Mouse (Mus musculus) kidney, adult 18-20 months (tissue): Measurements from ENCODE around the gene Txnrd2.
A peak's percentile ranks its signal among the peaks of the same experiment; 100 is the strongest.

Experiments
- DNase-seq: peaks from one replicate; pipeline ENCODE4 v3.0.0; 2021

Gene Txnrd2

GRCm38 (mm10) chr16:18418756-18419602, 7.2 kb upstream of the Txnrd2 start:
- DNase-seq, result no peak

- DNase-seq, result no peak
These were observed 6.6 kb upstream of the Txnrd2 start for GRCm38 (mm10) chr16:18419603-18420026.

- DNase-seq, result no peak
These were observed 5.6 kb upstream of the Txnrd2 start for GRCm38 (mm10) chr16:18420571-18420970.

GRCm38 (mm10) chr16:18423203-18423914, 2.8 kb upstream of the Txnrd2 start:
- DNase-seq, result no peak

GRCm38 (mm10) chr16:18423915-18424265, 2.3 kb upstream of the Txnrd2 start:
- DNase-seq, result no peak

- DNase-seq, result no peak
These were observed 1.7 kb upstream of the Txnrd2 start for GRCm38 (mm10) chr16:18424364-18425045.

GRCm38 (mm10) chr16:18425475-18426214, 539 bp upstream of the Txnrd2 start:
- DNase-seq, result no peak

GRCm38 (mm10) chr16:18426802-18427280, 657 bp downstream of the Txnrd2 start, which contains the start of gene Comt:
Comt (minus strand) TSS chr16:18426852.
- no peak for DNase-seq

- no peak for DNase-seq
These were observed 1.9 kb downstream of the Txnrd2 start for GRCm38 (mm10) chr16:18428011-18428515.

- DNase-seq, result no peak
These were observed 2.4 kb downstream of the Txnrd2 start for GRCm38 (mm10) chr16:18428516-18429042.

- DNase-seq, result no peak
These were observed 3.5 kb downstream of the Txnrd2 start for GRCm38 (mm10) chr16:18429641-18430040.

GRCm38 (mm10) chr16:18430641-18431212, 4.5 kb downstream of the Txnrd2 start:
- DNase-seq, result no peak

- no peak for DNase-seq
These were observed 7.2 kb downstream of the Txnrd2 start for GRCm38 (mm10) chr16:18433341-18433920.

GRCm38 (mm10) chr16:18436128-18436527, 9.9 kb downstream of the Txnrd2 start:
- no peak for DNase-seq

- peak; percentile 96 for DNase-seq
These were observed 17.2 kb downstream of the Txnrd2 start for GRCm38 (mm10) chr16:18443385-18443841.

- DNase-seq, result no peak
These were observed 21.1 kb downstream of the Txnrd2 start for GRCm38 (mm10) chr16:18447243-18447642.

- no peak for DNase-seq
These were observed 21.9 kb downstream of the Txnrd2 start for GRCm38 (mm10) chr16:18448104-18448503.

- DNase-seq, result no peak
These were observed 22.8 kb downstream of the Txnrd2 start for GRCm38 (mm10) chr16:18449005-18449404.

GRCm38 (mm10) chr16:18451486-18452181, 25.4 kb downstream of the Txnrd2 start:
- no peak for DNase-seq

GRCm38 (mm10) chr16:18452361-18452862, 26.2 kb downstream of the Txnrd2 start:
- no peak for DNase-seq
